Mouse (Mus musculus) liver, embryonic 16.5 days (tissue): Measurements from ENCODE around the gene Rpl19. TPM values are rescaled to one million over a fixed set of nuclear protein-coding genes. Genes with fewer than 3 reads are reported as not detected.
A peak's percentile ranks its signal among the peaks of the same experiment; 100 is the strongest.

Source experiments
- ATAC-seq: fragments of 200-750 bp; cut with Nextera tagmentation; 2 replicates; pipeline ENCODE4 v1.8.0; 2017; ENCODE audit warnings: low read depth, mild to moderate bottlenecking, moderate number of reproducible peaks, moderate library complexity
- H3K27ac ChIP-seq: fragments of 300-500 bp; sonication (generic); 2 replicates; pipeline ENCODE4 v1.5.1; 2014; ENCODE audit warnings: mild to moderate bottlenecking, low read length
- H3K27me3 ChIP-seq: fragments of 300-500 bp; sonication (generic); 2 replicates; pipeline ENCODE4 v1.6.1; 2014; ENCODE audit warnings: low read depth, low read length, mixed read lengths; ENCODE audit not compliant: control insufficient read depth, insufficient read depth
- H3K36me3 ChIP-seq: fragments of 300-500 bp; sonication (generic); 2 replicates; pipeline ENCODE4 v1.6.1; 2014; ENCODE audit warnings: mild to moderate bottlenecking; ENCODE audit not compliant: control insufficient read depth, insufficient read depth
- H3K4me1 ChIP-seq: fragments of 300-500 bp; sonication (generic); 2 replicates; pipeline ENCODE4 v1.6.1; 2014; ENCODE audit warnings: low read depth, low read length, mixed read lengths; ENCODE audit not compliant: control insufficient read depth
- H3K4me2 ChIP-seq: fragments of 300-500 bp; sonication (generic); 2 replicates; pipeline ENCODE4 v1.6.1; 2014; ENCODE audit warnings: low read depth, low read length, mixed read lengths
- H3K4me3 ChIP-seq: fragments of 300-500 bp; sonication (generic); 2 replicates; pipeline ENCODE4 v1.5.1; 2014; ENCODE audit warnings: low read depth, mild to moderate bottlenecking, low read length
- H3K9ac ChIP-seq: fragments of 300-500 bp; sonication (generic); 2 replicates; pipeline ENCODE4 v1.6.1; 2014; ENCODE audit warnings: low read depth, low read length
- H3K9me3 ChIP-seq: fragments of 300-500 bp; sonication (generic); replicated peaks from 2 replicates; pipeline ENCODE4 v1.6.1; 2016; ENCODE audit warnings: low read length; ENCODE audit not compliant: control insufficient read depth
- WGBS: fragments of 180-500 bp; shearing (Covaris S2); extraction: QIAGEN DNeasy Blood & Tissue Kit; methylation state at CpG from one replicate; pipeline ENCODE4 v1.1.7; 2014; ENCODE audit not compliant: insufficient replicate concordance; 5-methylcytosine and 5-hydroxymethylcytosine counted together
- polyA plus RNA-seq: library from polyadenylated mRNA; unstranded; fragments of >200 nt; fragmentation: Nextera tagmentation; extraction: Ambion mirVana; gene quantifications from 2 replicates; pipeline ENCODE4 v1.2.1, GENCODE M21; 2015

Gene Rpl19
- polyA plus RNA-seq, 1 experiment from 2014 or later, result 478 TPM

DNA sequence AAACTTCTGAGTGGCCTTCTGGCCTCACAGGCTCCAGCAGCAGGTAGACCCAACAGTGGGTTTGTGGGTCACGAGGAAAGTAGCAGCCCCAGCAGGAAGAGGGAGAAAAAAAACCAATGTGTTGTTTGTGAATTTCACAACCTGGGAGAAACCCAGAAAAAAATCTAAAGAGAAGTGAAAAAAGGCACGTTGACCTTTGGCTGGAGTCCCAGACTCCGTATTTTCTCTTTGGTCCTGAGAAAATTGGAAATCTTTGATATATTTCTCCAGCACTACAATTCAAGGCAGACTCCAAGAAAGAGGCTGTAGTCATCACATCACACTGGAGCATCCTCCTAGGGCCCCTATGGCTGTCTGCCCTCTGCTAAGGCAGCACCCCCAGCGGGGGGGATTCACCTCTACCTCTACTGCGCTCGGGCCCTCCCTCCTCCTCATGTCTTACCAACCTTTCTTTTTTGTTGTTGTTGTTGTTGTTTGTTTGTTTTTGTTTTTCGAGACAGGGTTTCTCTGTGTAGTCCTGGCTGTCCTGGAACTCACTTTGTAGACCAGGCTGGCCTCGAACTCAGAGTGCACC is 29.0 kb upstream of the Rpl19 start:
- H3K9ac ChIP-seq, result no peak overlapping the region
- H3K4me2 ChIP-seq, result no peak overlapping the region
- H3K4me3 ChIP-seq, result no peak overlapping the region
- H3K36me3 ChIP-seq, result no peaks in the 10 kb centered on the region
- H3K27me3 ChIP-seq, result peaks cover 4% of the 10 kb centered on the region
- H3K9me3 ChIP-seq, result no peaks in the 10 kb centered on the region
- WGBS, result 51% methylated on average over 8 of the region's 8 CpGs
- H3K4me1 ChIP-seq, result peaks cover 20% of the 10 kb centered on the region
- ATAC-seq, result no peak
- H3K27ac ChIP-seq, result peak overlapping the region; percentile 54; the same call in 1 of the 2 replicates

DNA sequence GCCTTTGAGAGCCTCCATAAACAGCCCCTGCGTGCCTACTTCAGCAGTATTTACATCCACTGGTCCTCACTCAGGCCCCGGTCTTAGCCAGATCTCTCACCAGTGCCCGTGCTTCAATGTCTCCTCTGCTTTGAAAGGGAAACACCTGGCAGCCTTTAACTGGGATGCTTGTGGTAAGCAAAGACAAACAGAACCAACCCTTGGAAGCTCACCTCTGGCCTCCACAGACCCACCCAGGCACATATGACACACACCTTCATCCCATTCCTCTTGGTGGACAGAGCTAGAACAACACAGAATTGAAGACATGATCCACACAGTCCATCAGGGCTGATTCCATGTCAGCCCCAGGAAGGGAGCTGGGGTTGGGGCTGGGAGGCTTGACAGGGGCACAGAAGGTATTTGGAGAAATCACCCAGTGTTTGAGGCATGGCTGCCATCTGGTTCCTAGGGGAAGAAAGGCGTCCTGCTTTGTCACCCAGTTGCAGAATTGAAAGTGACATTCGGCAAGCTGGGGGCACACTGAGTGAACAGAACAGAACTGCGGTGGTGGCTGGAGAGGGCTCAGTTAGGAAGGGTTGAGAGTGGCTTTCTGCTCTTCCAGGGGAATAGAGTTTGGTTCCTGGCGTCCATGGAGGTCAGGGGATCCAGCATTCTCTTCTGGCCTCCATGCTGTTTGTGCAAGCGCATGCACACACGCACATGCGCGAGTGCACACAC is 28.3 kb upstream of the Rpl19 start:
- Histone ChIP-seq H3K4me3 (no peak overlapping the region), H3K27me3 (peaks cover 4% of the 10 kb centered on the region), H3K9me3 (no peaks in the 10 kb centered on the region), H3K36me3 (no peaks in the 10 kb centered on the region), H3K27ac (no peak overlapping the region), H3K4me2 (no peak overlapping the region), H3K9ac (no peak overlapping the region), H3K4me1 (peaks cover 20% of the 10 kb centered on the region)
- WGBS, result 62% methylated on average over 11 of the region's 11 CpGs
- ATAC-seq, result no peak

DNA sequence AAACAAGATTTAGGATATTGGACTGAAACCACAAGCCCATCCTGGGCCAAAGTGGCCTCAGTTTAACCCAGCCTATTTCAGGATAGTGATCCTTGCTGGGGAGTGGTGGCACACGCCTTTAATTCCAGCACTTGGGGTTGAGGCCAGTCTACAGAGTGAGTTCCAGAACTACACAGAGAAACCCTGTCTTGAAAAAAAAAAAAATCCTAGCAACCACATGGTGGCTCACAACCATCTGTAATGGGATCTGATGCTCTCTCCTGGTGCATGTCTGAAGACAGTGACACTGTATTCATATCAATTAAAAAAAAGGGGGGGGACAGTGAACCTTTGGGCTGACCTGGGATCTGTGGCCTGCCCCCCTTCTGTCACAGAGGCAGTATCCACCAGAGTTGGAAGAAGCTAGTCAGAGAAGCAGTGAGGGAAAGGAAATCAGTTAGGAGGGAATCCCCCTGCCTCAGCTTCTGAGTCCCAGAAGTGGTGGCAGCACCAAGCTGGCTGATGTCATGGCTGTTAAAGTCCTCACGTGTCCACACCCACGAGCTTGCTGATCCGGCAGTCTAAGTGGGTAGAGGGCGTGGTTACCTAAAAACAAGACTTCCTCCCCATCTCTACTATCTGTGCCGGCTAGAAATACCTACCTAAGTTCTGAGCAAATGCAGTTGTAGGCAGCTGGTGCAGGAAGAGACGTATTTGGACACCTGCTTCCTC is 27.5 kb upstream of the Rpl19 start:
- 19% methylated on average over 7 of the region's 7 CpGs for WGBS
- Histone ChIP-seq H3K36me3 (no peaks in the 10 kb centered on the region), H3K27ac (no peak overlapping the region), H3K9me3 (no peaks in the 10 kb centered on the region), H3K27me3 (peaks cover 4% of the 10 kb centered on the region), H3K4me1 (peaks cover 20% of the 10 kb centered on the region), H3K4me2 (no peak overlapping the region), H3K9ac (no peak overlapping the region), H3K4me3 (no peak overlapping the region)
- no peak for ATAC-seq

DNA sequence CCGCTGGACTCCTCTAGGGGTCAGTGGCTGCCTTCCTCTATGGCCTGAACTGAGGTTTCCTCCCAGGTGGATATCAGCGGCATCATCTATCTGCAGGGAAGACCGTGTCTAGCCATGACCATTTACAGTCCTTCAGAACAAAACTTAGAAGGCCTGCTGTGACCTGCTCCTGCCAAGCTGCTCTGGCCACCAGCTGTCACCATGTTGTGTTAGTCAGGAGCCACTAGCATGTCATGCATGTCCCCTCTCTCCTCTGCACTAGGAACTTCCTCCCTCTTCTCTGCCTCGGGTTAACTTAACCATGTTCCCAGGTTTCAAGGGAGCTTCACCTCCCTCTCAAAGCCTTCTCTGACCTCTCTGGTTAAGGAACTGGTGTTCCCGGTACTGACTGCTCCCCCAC is 26.8 kb upstream of the Rpl19 start:
- Histone ChIP-seq H3K4me1 (peaks cover 15% of the 10 kb centered on the region), H3K9ac (no peak overlapping the region), H3K4me3 (no peak overlapping the region), H3K27me3 (peaks cover 4% of the 10 kb centered on the region), H3K9me3 (no peaks in the 10 kb centered on the region), H3K36me3 (no peaks in the 10 kb centered on the region), H3K4me2 (no peak overlapping the region), H3K27ac (no peak overlapping the region)
- WGBS, result 33% methylated on average over 5 of the region's 5 CpGs
- 0 out of 2 replicates have a peak, but pooled peaks have one; percentile 11 for ATAC-seq

DNA sequence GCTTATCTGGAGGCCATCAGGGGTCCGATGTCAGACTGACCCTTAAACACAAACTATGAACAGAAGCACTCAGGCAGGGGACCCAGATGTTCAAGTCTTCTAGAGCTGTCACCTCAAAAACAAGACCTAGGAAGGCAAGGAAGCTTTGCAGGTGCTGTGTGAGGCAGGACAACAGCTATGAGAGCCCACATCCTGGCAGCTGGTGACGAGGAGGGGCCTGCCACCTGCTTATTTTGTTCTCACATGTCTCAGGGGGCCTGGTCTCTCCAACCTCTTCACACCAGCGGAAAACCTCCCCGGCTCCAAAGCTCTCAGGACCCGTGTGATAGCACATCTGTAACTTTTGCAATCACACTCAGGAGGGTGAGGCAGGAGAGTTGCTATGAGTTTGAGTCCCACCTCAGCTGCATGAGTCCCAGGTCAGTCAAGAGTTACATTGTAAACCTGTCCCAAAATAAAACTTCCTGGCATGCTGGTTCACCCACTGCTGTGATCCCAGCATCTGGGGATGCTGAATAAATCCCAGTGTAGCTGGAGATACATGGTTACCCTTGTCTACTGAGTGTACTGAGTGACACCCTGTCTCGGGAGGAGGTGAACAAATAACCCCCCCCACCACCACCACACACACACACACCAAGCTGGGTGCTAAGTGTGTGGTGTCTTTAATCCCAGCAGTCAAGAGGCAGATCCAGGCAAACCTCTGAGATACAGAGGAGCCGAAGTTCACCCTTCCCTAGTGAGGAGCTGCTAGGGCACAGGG is 26.0 kb upstream of the Rpl19 start:
- no peak overlapping the region for H3K27ac ChIP-seq
- H3K4me3 ChIP-seq, result no peak overlapping the region
- H3K4me1 ChIP-seq, result peaks cover 11% of the 10 kb centered on the region
- no peaks in the 10 kb centered on the region for H3K9me3 ChIP-seq
- no peak overlapping the region for H3K9ac ChIP-seq
- ATAC-seq, result no peak
- peaks cover 4% of the 10 kb centered on the region for H3K27me3 ChIP-seq
- H3K4me2 ChIP-seq, result no peak overlapping the region
- no peaks in the 10 kb centered on the region for H3K36me3 ChIP-seq
- 24% methylated on average over 7 of the region's 7 CpGs for WGBS

DNA sequence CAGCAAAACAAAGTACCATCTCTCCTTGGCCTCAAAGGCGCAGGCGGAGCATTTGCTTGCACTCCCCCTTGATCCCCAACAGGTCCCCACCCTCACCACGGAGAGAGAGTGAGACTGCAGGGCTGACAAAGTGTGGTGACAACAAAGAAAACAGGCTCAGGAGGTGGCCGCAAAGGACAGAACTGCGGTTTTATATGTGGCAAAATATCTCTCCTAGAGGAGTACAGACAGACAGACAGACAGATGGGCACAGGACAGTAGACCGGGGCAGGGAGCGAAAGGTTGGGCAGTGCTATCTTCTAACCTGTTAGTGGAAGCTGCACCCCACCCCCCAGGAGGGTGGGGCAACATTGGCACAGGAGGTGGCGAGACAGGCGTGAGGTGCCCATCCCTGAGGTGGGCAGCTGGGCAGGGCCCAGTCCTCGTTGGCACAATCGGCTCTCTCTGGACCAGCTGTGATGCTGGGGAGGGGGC is 25.1 kb upstream of the Rpl19 start:
- Histone ChIP-seq H3K27me3 (no peaks in the 10 kb centered on the region; the same call in none of the 2 replicates), H3K9me3 (no peaks in the 10 kb centered on the region), H3K9ac (no peak overlapping the region), H3K36me3 (no peaks in the 10 kb centered on the region), H3K4me1 (peaks cover 8% of the 10 kb centered on the region; the same call in 1 of the 2 replicates), H3K4me2 (no peak overlapping the region), H3K27ac (no peak overlapping the region), H3K4me3 (no peak overlapping the region)
- no peak for ATAC-seq
- 30% methylated on average over 11 of the region's 11 CpGs for WGBS

DNA sequence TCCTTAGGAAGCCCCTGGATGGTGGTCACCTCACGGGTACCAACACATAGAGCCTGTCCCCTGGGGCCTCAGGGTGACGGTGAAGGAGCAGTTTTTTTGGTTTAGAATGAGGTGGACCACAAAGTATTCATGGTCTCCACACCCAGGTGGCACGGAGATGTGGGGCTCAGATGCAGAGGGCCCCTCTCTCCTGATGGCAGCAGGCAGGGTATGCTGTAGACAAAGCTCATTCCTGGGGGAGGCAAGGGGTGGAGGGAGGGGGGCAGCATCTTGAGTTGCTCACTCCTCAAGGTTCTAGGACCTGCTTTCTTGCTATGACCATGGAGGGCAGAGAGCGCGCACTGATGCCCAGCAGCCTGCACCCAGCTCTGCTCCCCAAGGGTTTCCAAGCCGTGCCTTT is 24.5 kb upstream of the Rpl19 start:
- no peaks in the 10 kb centered on the region for H3K36me3 ChIP-seq
- WGBS, result 51% methylated on average over 6 of the region's 6 CpGs
- no peak overlapping the region for H3K9ac ChIP-seq
- no peak overlapping the region for H3K4me2 ChIP-seq
- ATAC-seq, result no peak
- H3K4me3 ChIP-seq, result no peak overlapping the region
- no peak overlapping the region for H3K27ac ChIP-seq
- no peaks in the 10 kb centered on the region for H3K9me3 ChIP-seq
- H3K27me3 ChIP-seq, result no peaks in the 10 kb centered on the region; the same call in none of the 2 replicates
- H3K4me1 ChIP-seq, result peaks cover 8% of the 10 kb centered on the region; the same call in 1 of the 2 replicates

DNA sequence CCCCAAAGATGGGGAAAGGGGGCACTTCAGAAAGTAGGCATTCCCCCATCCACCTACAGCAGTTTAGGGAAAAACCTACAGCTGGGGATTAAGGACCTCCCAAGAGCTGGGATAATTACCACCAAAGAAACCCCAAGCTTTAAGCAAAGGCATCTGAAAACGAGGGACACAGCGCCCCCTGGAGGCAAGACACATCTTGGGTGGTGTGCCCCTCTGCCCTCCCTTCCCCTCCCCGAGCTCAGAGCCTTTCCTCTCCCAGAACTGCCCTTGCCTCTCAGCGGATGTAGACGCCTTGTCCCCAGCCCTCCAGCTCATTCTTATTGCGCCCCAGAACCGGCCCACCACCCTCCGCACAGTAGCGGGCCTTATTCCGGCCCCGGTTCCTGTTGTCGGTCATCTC is 23.9 kb upstream of the Rpl19 start:
- Histone ChIP-seq H3K4me2 (peak overlapping the region; percentile 28), H3K36me3 (no peaks in the 10 kb centered on the region), H3K27me3 (no peaks in the 10 kb centered on the region; the same call in none of the 2 replicates), H3K4me3 (peak overlapping the region; percentile 1; the same call in 1 of the 2 replicates), H3K27ac (no peak overlapping the region), H3K4me1 (peaks cover 8% of the 10 kb centered on the region; the same call in 1 of the 2 replicates), H3K9ac (no peak overlapping the region), H3K9me3 (no peaks in the 10 kb centered on the region)
- ATAC-seq, result no peak
- WGBS, result 10% methylated on average over 12 of the region's 12 CpGs
